Mouse (Mus musculus) yolk sac, embryonic 10.5 days (tissue): ENCODE measurements around the gene 4921507P07Rik.
A peak's percentile ranks its signal among the peaks of the same experiment; 100 is the strongest.
"Not testable (repeated sequence)": the region's sequence is repeated elsewhere in the genome, so short reads cannot be mapped to it uniquely, and the experiment has no call there.

ENCODE experiments used
- DNase-seq: peaks from one replicate; pipeline ENCODE4 v3.0.0-alpha.2; 2017; ENCODE audit warnings: low spot score

The 4921507P07Rik gene

DNA sequence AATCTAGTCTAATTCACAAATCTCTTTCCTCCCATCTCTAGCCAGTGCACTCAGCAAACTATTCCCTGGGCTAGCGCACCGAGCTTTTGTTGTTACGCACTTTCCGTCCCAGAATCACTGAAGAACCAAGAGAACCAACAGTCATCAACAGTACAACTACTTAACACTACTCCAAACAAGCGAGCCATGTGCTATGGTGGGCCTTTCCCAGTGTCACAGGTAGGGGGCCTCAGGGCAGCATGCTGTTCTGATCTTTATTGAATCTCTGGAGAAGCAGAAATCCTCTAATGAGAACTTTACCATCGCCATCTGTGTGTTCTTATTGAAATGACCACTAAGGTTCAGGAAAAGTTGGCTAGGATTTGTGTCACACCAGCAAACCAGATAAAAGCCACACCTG is 38.9 kb downstream of the 4921507P07Rik start:
- DNase-seq, result no peak

DNA sequence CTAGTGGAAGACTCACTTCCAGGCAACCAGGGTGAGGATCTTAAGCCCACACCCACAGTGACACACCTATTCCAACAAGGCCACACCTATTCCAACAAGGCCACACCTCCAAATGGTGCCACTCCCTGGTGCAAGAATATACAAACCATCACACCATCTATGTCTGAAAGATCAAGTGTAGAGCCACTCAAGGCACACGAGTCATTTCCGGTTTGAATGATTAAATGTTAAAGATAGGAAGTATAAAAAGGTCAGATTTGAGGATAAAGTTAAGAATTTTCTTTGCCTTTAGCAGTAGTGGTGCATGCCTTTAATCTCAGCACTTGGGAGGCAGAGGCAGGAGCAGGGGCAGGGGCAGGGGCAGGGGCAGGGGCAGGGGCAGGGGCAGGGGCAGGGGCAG is 42.2 kb downstream of the 4921507P07Rik start:
- DNase-seq, result not testable (repeated sequence)

DNA sequence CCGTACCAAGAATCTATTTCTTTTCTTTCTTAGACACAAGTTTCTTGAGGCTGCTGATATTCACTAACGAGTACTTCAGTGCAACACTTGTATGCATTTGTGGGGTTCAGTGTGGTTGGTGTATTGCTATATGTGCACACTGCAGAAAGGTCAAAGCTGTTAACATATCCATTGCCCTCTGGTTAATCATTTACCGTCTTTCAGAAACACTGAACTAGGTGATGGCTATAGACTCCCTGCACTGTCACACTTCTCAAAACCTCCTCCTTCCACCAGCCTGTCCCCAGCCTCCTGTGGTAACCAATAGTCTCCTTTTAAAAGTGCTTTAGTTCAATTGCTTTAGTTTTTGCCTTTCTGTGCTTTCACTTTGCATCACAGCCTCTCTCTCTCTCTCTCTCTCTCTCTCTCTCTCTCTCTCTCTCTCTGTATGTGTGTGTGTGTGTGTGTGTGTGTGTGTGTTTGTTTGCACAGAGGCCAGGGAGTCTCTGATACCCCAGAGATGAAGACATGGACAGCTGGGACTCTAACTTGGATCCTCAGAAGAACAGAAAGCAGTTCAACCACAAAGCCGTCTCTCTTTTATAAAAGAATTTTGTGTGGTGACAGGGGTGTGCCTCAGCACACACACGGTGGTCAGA is 43.4 kb downstream of the 4921507P07Rik start:
- peak; percentile 55 for DNase-seq

DNA sequence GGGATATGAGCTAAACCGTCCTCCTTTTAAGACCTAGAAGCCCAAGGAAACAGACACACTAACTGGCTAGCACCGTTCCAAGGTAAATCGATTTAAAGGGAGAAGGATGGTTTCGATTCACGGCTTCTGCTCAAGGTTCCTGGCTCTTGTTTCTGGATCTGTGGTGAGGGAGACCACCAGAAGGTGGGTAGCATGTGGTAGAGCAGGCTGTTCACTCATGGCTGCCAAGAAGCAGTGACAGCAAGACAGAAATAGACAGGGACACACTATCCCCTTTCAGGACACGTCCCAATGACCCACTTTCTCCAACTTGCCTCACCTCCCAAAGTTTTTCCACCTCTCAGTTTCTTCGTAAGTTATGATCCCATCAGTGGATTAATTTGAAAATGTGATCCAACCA is 46.6 kb downstream of the 4921507P07Rik start:
- DNase-seq, result no peak

DNA sequence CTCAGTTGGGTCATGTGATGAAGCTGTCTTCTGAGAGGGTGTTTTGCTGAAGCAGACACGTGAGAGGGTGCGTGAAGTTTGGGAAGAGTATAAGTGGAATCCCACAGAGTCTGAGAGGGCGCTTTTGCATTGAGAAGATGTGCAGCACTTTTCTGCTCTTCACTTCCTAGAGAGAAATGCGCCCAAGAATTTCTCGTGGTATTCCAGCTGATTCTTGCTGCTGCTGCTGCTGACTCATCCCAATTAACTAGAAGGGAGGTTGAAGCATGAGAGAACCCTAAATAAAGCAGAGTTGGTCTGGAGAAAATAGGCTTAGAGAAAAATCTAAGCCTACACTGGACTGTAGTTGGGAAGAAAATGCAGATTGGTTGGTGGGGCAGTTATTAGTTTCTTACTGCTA is 47.4 kb downstream of the 4921507P07Rik start:
- DNase-seq, result no peak

DNA sequence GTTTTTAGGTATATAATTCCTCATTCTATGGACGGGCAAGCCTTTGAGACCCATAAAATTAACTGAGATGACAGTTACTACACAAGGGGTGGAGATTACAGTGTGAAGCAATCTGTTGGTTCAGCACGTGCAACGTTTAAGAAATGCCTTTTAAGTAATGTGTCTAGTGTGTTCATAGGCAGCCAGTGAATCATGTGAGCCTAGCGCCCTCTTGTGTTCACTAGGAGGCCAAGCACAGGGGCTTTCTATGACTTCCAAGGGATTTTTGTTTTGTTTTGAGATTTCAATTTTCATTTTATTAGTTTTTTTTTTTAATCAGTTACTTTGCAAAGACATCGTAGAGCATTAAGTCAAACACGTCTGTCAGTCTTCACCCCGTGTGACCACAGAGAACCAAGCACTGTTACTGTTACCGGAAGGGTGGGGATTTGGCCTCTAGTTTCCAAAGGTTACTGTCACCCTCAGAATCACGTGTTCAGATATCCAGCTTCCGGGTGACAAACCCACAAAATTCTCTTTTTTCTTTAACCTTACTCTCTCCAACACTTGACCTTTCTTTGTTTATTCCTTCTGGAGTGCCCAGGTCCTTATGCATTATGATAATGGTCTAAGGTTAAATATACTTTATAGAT is 50.9 kb downstream of the 4921507P07Rik start:
- no peak for DNase-seq

DNA sequence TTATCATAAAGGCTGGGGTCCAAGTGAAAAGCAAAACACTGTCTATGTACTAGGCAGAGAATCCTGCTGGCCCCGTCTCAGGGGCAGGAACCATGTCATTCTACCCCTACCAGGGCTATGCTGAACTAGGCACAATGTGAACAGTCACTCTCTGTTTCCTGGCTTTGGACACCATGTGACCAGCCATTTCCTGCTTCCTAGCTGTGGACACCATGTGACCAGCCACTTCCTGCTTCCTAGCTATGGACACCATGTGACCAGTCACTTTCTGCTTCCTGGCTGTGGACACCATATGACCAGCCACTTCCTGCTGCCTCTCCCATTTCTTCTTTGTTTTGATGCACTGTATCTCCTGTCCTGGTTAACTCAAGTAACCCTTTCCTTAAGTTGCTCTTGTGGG is 53.9 kb downstream of the 4921507P07Rik start:
- DNase-seq, result no peak

DNA sequence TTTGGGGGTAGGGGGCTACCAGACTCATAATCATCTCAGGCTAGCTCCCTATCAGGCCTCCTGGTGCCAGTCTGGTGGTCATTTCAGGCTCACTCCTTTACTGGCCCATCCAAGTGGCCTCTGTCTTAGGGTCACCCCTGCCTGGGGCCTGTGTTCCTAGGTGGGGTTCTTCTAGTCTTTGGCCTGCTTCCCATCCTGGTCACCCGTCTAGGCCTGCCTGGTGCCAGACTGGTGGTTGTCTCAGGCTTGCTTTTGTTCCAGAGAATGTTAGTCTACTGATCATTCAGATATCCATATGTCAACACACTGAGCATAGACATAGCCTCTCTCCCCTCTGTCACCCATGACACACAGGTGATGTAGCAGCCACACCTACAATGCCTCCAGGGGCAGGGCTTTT is 56.8 kb downstream of the 4921507P07Rik start:
- DNase-seq, result no peak

DNA sequence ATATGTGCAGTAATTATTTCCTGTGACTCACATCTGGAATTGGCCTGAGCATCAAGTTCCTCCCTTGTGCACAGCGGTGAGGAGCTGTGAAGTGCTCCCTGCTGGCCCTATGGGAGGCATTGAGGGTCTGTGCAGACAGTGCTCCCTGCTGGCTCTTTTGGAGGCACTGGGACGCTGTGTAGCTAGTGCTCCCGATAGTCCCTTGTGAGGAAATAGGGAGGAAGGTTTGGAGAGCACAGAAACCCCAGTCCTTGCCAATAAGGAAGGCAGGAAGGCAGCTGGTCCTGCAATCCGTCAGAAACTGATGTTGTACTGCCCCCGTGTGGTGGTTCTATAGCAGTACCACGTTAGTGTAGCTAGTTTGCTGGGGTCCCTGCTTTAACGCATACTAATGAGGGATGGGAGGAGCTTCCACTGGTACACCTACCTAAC is 60.0 kb downstream of the 4921507P07Rik start:
- DNase-seq, result peak; percentile 69

DNA sequence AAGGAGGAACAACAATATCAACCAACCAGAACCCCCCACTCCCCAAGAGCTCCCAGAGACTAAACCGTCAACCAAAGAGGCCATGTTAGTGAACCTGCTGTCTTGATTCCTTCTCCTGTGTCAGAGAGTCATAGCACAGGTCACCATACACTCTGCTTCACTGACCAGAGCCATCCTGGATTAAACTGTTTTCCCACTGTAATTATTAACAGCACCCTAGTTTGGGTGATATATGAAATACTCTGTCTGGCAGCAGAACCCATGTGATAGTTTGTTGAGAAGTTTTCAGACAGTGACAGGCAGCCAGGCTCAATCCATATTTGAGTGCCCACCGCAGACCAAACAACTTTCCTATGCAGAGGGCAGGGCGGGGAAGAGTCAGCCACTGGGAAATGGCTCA is 61.1 kb downstream of the 4921507P07Rik start:
- no peak for DNase-seq

DNA sequence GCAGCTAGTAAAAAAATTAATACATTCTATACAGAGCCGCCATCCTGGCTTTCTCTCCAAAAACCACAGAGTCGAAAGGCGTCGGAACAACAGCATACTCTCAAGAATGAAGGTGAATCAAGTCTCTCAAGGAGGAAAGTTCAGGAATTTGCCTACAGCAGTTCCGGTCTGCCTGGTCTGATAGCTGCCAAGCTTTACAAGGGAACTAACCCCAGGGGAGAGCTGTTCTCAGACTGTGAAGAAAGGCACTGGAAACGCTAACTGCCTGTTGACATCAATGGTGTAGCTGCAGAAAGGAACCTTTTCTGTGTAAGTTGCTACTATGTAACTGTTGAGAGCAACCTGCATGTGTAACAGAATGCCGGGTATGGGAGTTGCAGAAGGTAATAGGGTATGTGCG is 64.5 kb downstream of the 4921507P07Rik start:
- no peak for DNase-seq

DNA sequence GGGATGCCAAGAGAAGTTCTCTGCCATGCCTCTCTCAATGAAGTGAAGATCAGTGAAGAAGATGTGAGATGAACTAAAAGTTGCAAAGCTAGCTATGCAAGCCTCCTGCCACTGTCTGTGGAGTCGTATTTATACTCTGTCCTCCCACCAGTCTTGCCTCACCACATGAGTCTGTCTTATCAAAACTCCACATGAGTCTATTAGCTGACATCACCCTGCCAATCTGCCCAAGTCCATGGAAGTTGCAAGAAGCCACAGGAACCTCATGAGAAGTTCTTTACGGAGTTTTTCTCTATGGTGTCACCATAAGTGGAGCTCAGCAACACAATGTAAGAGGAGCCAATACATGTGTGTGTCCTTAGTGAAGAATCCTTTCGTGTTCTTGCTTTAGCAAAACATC is 65.4 kb downstream of the 4921507P07Rik start:
- no peak for DNase-seq

DNA sequence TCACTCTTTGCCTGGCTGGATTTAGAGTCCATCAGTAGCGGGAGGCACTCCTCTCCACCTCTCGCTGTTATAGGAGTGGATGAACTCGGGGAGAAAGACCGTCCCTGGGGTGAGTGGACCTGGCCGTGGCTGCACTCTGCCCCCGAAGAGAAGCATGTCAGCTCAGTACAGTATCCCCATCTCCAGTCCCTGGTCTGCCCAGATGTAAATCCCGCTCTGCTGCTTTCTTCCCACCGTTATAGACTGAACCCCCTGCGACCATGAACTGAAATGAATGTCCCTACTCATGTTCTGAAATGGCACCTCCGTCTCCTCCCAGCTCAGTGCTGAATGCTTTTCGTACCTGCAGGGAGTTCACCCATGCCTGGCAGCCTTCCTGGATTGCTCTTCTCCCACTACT is 67.2 kb downstream of the 4921507P07Rik start:
- no peak for DNase-seq

DNA sequence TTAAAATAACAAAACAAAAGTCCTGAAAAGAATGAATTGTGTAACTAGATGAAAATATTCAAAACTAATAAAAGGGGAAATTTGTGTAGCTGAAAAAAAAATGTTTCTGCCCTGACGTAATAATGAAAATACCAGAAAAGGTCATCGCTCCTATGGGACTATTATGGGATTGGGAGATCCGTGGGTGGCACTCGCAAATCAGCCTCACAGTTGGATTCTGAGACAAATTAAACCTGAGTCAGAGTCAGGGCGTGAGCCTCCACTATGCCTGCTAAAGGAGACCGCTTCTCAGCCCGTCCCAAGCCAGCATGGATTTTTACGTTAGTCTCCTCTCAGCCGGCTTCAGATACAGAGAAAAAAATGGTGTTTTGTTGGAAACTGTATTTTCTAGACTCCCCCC is 69.0 kb downstream of the 4921507P07Rik start:
- DNase-seq, result no peak

DNA sequence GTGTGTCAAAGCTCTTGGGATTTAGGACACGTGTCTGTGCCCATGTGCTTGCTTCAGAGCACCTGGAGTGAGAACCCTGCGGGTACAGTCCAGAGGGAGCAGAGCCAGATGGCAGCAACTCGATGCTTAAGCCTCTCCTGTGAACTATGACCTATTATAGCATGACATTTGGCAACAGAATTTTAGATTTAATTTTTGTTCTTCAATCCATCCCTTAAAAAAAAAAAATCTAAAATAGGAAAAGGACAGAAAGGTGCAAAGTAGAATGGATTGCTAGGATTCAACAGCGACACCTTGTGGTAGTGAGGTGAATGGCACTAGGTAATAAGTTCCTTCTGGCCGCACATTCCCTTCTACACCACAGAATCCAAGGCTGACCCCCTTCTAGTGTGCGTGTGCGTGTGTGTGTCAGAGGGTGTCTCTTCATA is 69.8 kb downstream of the 4921507P07Rik start:
- peak; percentile 47 for DNase-seq

DNA sequence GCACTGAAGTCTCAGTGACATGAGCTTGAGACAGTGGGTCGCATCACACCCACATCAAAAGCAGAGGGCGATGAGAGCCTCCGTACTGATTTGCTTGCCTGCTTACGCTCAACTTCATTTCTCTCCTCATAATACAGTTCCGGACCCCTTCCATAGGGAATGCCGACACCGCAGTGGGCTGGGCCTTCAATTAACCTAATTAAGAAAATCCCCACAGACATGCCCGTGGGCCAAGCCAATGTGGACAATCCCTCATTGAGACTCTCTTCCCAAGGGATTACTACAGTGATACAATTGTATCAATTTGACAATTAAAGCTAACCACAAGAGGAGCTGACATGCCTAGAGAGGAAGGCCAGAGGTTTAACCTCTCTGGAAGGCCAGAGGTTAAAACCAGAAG is 70.6 kb downstream of the 4921507P07Rik start:
- no peak for DNase-seq

DNA sequence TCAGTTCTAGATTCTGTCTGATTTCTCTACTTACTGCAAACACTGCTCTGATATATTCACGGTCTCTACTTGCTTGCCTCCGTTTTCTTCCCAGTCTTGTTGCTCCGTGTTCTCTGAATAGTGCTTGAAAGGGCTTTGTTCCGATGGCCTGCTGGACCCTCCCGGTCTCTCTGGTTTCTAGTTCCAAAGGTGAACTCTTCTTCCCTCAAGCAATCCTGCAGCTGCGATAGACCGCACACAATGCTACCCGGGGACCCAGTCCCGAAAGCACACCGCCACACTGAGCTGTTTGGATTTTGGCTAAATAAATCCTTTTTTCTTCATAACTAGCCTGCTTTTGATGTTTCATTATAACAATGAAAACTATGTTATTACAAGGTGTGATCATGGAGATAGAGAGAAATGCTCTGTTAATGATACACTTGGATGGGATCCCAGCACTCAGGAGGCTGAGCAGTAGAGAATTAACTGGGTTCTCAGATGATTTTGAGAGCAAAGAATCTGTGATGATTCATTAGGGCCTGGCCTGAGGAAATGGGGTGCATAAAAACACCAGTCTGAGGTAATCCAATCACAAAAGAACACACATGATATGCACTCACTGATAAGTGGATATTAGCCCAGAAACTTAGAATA is 72.1 kb downstream of the 4921507P07Rik start:
- peak; percentile 36 for DNase-seq
